Comparison of ENCODE assay signal across 19 mouse cellular contexts in genomic region chr5:7933933-7934675, GRCm38 (mm10). TPM values are rescaled to one million over a fixed set of nuclear protein-coding genes. Genes with fewer than 3 reads are reported as not detected.
A peak's percentile ranks its signal among the peaks of the same experiment; 100 is the strongest.
DNase-seq lines count a peak whose midpoint lies in the region; ATAC-seq and TF ChIP-seq lines count a peak whose summit lies in the region.
"Had no signal": no experiment of that assay in that cellular context is flagged by ENCODE, and none has a peak within 500 bp of the region (broad histone marks: within the 10 kb centered on the region; RNA-seq: fewer than 3 reads in every experiment).

No protein-coding gene starts in this region.

- 0 out of 2 replicates have a peak overlapping the region, but pooled peaks have one; percentile 0 for H3K27ac ChIP-seq in intestine, embryonic 14.5 days (ENCODE audit: low read depth)
- H3K27ac ChIP-seq in intestine, postnatal 0 days (ENCODE audit: low read depth, low read length) = no peak overlapping the region
- H3K27ac ChIP-seq in lung, postnatal 0 days (ENCODE audit: low read length) = no peak overlapping the region
- H3K27ac ChIP-seq in intestine, embryonic 15.5 days = no peak overlapping the region
- no peak overlapping the region for H3K27ac ChIP-seq in midbrain, embryonic 11.5 days (ENCODE audit: low read depth, low read length)
- no peak overlapping the region for H3K27ac ChIP-seq in liver, embryonic 12.5 days
- H3K27ac ChIP-seq: hindbrain, postnatal 0 days; neural tube, embryonic 15.5 days had no signal

- TF ChIP-seq EP300 in lung, postnatal 0 days (IDR thresholded peaks at IDR 0.05) = no peak

- H3K27me3 ChIP-seq in intestine, embryonic 14.5 days (replicated peaks; ENCODE audit: control insufficient read depth, insufficient read depth, low read length) = no peaks in the 10 kb centered on the region
- no peaks in the 10 kb centered on the region for H3K27me3 ChIP-seq in intestine, postnatal 0 days (replicated peaks; ENCODE audit: control insufficient read depth, insufficient read depth, low read length)
- no peaks in the 10 kb centered on the region for H3K27me3 ChIP-seq in lung, postnatal 0 days (replicated peaks; ENCODE audit: insufficient read depth, low read length)
- H3K27me3 ChIP-seq in intestine, embryonic 15.5 days (replicated peaks) = no peaks in the 10 kb centered on the region
- no peaks in the 10 kb centered on the region for H3K27me3 ChIP-seq in midbrain, embryonic 11.5 days (ENCODE audit: control insufficient read depth, insufficient read depth, low read length)
- no peaks in the 10 kb centered on the region for H3K27me3 ChIP-seq in liver, embryonic 12.5 days (replicated peaks)
- H3K27me3 ChIP-seq: neural tube, embryonic 15.5 days had no signal

- 54% methylated on average over 2 of the region's 2 CpGs for WGBS in intestine, embryonic 14.5 days
- WGBS in intestine, postnatal 0 days = 60% methylated on average over 2 of the region's 2 CpGs
- WGBS in lung, postnatal 0 days = 42% methylated on average over 2 of the region's 2 CpGs
- 63% methylated on average over 2 of the region's 2 CpGs for WGBS in intestine, embryonic 15.5 days
- 62% methylated on average over 2 of the region's 2 CpGs for WGBS in midbrain, embryonic 11.5 days
- 64% methylated on average over 2 of the region's 2 CpGs for WGBS in liver, embryonic 12.5 days (ENCODE audit: insufficient replicate concordance)

- no peaks in the 10 kb centered on the region for H3K36me3 ChIP-seq in intestine, embryonic 14.5 days (ENCODE audit: control insufficient read depth, insufficient read depth, low read length)
- H3K36me3 ChIP-seq in intestine, postnatal 0 days (ENCODE audit: control insufficient read depth, insufficient read depth) = no peaks in the 10 kb centered on the region
- no peaks in the 10 kb centered on the region for H3K36me3 ChIP-seq in lung, postnatal 0 days (ENCODE audit: insufficient read depth, low read length)
- no peaks in the 10 kb centered on the region for H3K36me3 ChIP-seq in intestine, embryonic 15.5 days
- H3K36me3 ChIP-seq in midbrain, embryonic 11.5 days (ENCODE audit: control insufficient read depth, insufficient read depth, low read length) = no peaks in the 10 kb centered on the region
- H3K36me3 ChIP-seq in liver, embryonic 12.5 days = no peaks in the 10 kb centered on the region
- H3K36me3 ChIP-seq: G1E; neural tube, embryonic 15.5 days had no signal

- H3K4me3 ChIP-seq in intestine, embryonic 14.5 days (ENCODE audit: low read depth, low read length) = no peak overlapping the region
- no peak overlapping the region for H3K4me3 ChIP-seq in intestine, postnatal 0 days (ENCODE audit: low read depth, low read length)
- no peak overlapping the region for H3K4me3 ChIP-seq in lung, postnatal 0 days (ENCODE audit: low read depth, low read length)
- no peak overlapping the region for H3K4me3 ChIP-seq in intestine, embryonic 15.5 days (replicated peaks)
- no peak overlapping the region for H3K4me3 ChIP-seq in midbrain, embryonic 11.5 days (ENCODE audit: low read depth, low read length)
- H3K4me3 ChIP-seq in liver, embryonic 12.5 days = no peak overlapping the region
- H3K4me3 ChIP-seq: neural tube, embryonic 15.5 days had no signal

- no peak for TF ChIP-seq CTCF in intestine, postnatal 0 days (IDR thresholded peaks at IDR 0.05; ENCODE audit: low read depth)
- TF ChIP-seq CTCF in lung, postnatal 0 days (IDR thresholded peaks at IDR 0.05) = no peak

- ATAC-seq in intestine, embryonic 14.5 days (replicated peaks; ENCODE audit: low FRiP score, low TSS enrichment, low read depth) = no peak
- ATAC-seq in intestine, postnatal 0 days = no peak
- peak; percentile 44; the same call in 1 of the 2 replicates for ATAC-seq in lung, postnatal 0 days
- ATAC-seq in intestine, embryonic 15.5 days = peak; percentile 49; the same call in 1 of the 2 replicates
- no peak for ATAC-seq in midbrain, embryonic 11.5 days (ENCODE audit: low FRiP score)
- no peak for ATAC-seq in liver, embryonic 12.5 days
- ATAC-seq: activated CD4-positive, CD25-positive, alpha-beta regulatory T cell, adult 4 months; hindbrain, postnatal 0 days had no signal

- H3K4me2 ChIP-seq in intestine, embryonic 14.5 days (ENCODE audit: low read length) = no peak overlapping the region
- H3K4me2 ChIP-seq in intestine, postnatal 0 days (replicated peaks; ENCODE audit: low read depth) = no peak overlapping the region
- H3K4me2 ChIP-seq in lung, postnatal 0 days (replicated peaks; ENCODE audit: low read depth, low read length) = no peak overlapping the region
- H3K4me2 ChIP-seq in intestine, embryonic 15.5 days (replicated peaks) = no peak overlapping the region
- no peak overlapping the region for H3K4me2 ChIP-seq in midbrain, embryonic 11.5 days
- no peak overlapping the region for H3K4me2 ChIP-seq in liver, embryonic 12.5 days
- H3K4me2 ChIP-seq: neural tube, embryonic 15.5 days had no signal

- no peak overlapping the region for H3K9ac ChIP-seq in intestine, embryonic 14.5 days (ENCODE audit: low read length)
- H3K9ac ChIP-seq in intestine, postnatal 0 days (ENCODE audit: low read depth, low read length) = no peak overlapping the region
- no peak overlapping the region for H3K9ac ChIP-seq in lung, postnatal 0 days (replicated peaks; ENCODE audit: low read depth)
- H3K9ac ChIP-seq in intestine, embryonic 15.5 days = no peak overlapping the region
- H3K9ac ChIP-seq in midbrain, embryonic 11.5 days (ENCODE audit: low read length) = no peak overlapping the region
- no peak overlapping the region for H3K9ac ChIP-seq in liver, embryonic 12.5 days
- H3K9ac ChIP-seq: neural tube, embryonic 15.5 days had no signal

- no peak for DNase-seq in intestine, embryonic 14.5 days (ENCODE audit: low spot score)
- peak; percentile 50 for DNase-seq in lung, postnatal 0 days (ENCODE audit: low spot score)
- DNase-seq in lung, postnatal 25 days (ENCODE audit: low spot score) = no peak
- no peak for DNase-seq in thymus, postnatal 0 days (ENCODE audit: low spot score)
- DNase-seq in midbrain, embryonic 11.5 days (ENCODE audit: low spot score, missing footprints) = no peak
- DNase-seq: cerebellum, adult 8-10 months; embryo, embryonic 11 days; heart, adult 11 months; heart, postnatal 14 days; right cerebral cortex, adult 18-20 months; thymus, postnatal 14 days had no signal

- H3K4me1 ChIP-seq in intestine, embryonic 14.5 days (replicated peaks; ENCODE audit: control insufficient read depth, insufficient read depth, low read length) = no peaks in the 10 kb centered on the region; the same call in 1 of the 2 replicates
- H3K4me1 ChIP-seq in intestine, postnatal 0 days (replicated peaks; ENCODE audit: control insufficient read depth, insufficient read depth, low read length) = no peaks in the 10 kb centered on the region
- no peaks in the 10 kb centered on the region for H3K4me1 ChIP-seq in lung, postnatal 0 days (ENCODE audit: insufficient read depth, low read depth, low read length)
- no peaks in the 10 kb centered on the region for H3K4me1 ChIP-seq in intestine, embryonic 15.5 days (replicated peaks)
- no peaks in the 10 kb centered on the region for H3K4me1 ChIP-seq in midbrain, embryonic 11.5 days (ENCODE audit: control insufficient read depth, insufficient read depth, low read length)
- no peaks in the 10 kb centered on the region for H3K4me1 ChIP-seq in liver, embryonic 12.5 days
- H3K4me1 ChIP-seq: neural tube, embryonic 15.5 days had no signal

- H3K9me3 ChIP-seq in intestine, embryonic 14.5 days (ENCODE audit: control insufficient read depth, low read length) = no peaks in the 10 kb centered on the region
- no peaks in the 10 kb centered on the region for H3K9me3 ChIP-seq in intestine, postnatal 0 days (ENCODE audit: control insufficient read depth)
- H3K9me3 ChIP-seq in lung, postnatal 0 days (ENCODE audit: low read length) = no peaks in the 10 kb centered on the region
- no peaks in the 10 kb centered on the region for H3K9me3 ChIP-seq in intestine, embryonic 15.5 days
- H3K9me3 ChIP-seq in midbrain, embryonic 11.5 days (ENCODE audit: control insufficient read depth, low read length) = no peaks in the 10 kb centered on the region
- no peaks in the 10 kb centered on the region for H3K9me3 ChIP-seq in liver, embryonic 12.5 days (replicated peaks)
- H3K9me3 ChIP-seq: G1E; neural tube, embryonic 15.5 days had no signal

RNA-seq across cellular contexts. Expression of gene Steap4, which starts 26.2 kb away (rescaled TPM):
- polyA plus RNA-seq in intestine, embryonic 14.5 days (2014; fragmentation: Nextera tagmentation; extraction: Ambion mirVana) = 0.65 and 1.1 TPM in 2 replicates
- polyA plus RNA-seq in intestine, postnatal 0 days (2015; fragmentation: Nextera tagmentation; extraction: Ambion mirVana) = 1.2 and 2.3 TPM in 2 replicates
- polyA plus RNA-seq in lung, postnatal 0 days (2015; fragmentation: Nextera tagmentation; extraction: Ambion mirVana) = 6.4 and 19.5 TPM in 2 replicates
- 1.5 and 1.8 TPM in 2 replicates for polyA plus RNA-seq in intestine, embryonic 15.5 days (2015; fragmentation: Nextera tagmentation; extraction: Ambion mirVana)
- polyA plus RNA-seq in thymus, postnatal 0 days (2015; fragmentation: Nextera tagmentation; extraction: Ambion mirVana) = 9.3 and 9.6 TPM in 2 replicates
- 0.12 and 0.26 TPM in 2 replicates for polyA plus RNA-seq in midbrain, embryonic 11.5 days (2014; fragmentation: Nextera tagmentation; extraction: Ambion mirVana)
- polyA plus RNA-seq in liver, embryonic 12.5 days (2016; fragmentation: Nextera tagmentation; extraction: Ambion mirVana) = 0.44 and 0.61 TPM in 2 replicates
- polyA plus RNA-seq: activated CD4-positive, CD25-positive, alpha-beta regulatory T cell, adult 4 months; C2C12; G1E had no signal

Comparison
In these comparisons a context has a peak if more than half of its experiments do, and no peak if none do; other contexts are left out.
1. ATAC-seq: peak in lung, postnatal 0 days (single experiment) and intestine, embryonic 15.5 days (single experiment); none in intestine, embryonic 14.5 days (single experiment), intestine, postnatal 0 days (single experiment), midbrain, embryonic 11.5 days (single experiment) and liver, embryonic 12.5 days (single experiment).